Mouse (Mus musculus): ENCODE results near the gene Fam178b. TPM values are rescaled to one million over a fixed set of nuclear protein-coding genes. Genes with fewer than 3 reads are reported as not detected.

The Fam178b gene
- polyA plus RNA-seq, 1 experiment from 2014 or later, result 0.24 TPM

- Histone ChIP-seq H3K4me2 (no peak overlapping the region), H3K4me1 (replicated peaks) (peaks cover 15% of the 10 kb centered on the region; the same call in 1 of the 2 replicates), H3K9me3 (no peaks in the 10 kb centered on the region), H3K4me3 (no peak overlapping the region), H3K9ac (no peak overlapping the region), H3K27ac (replicated peaks) (no peak overlapping the region), H3K36me3 (no peaks in the 10 kb centered on the region), H3K27me3 (no peaks in the 10 kb centered on the region)
- ATAC-seq (ENCODE audit: low read depth), result no peak
- 15% methylated on average over 2 of the region's 2 CpGs for WGBS
Observed at GRCm38 (mm10) chr1:36566425-36566824, 116.6 kb downstream of the Fam178b start.

GRCm38 (mm10) chr1:36564101-36564500 is 118.9 kb downstream of the Fam178b start:
- WGBS, result 84% methylated on average over 6 of the region's 6 CpGs
- H3K9me3 ChIP-seq, result no peaks in the 10 kb centered on the region
- no peak for ATAC-seq (ENCODE audit: low read depth)

GRCm38 (mm10) chr1:36563632-36564031 is 119.4 kb downstream of the Fam178b start:
- Histone ChIP-seq H3K9ac (no peak overlapping the region), H3K4me2 (no peak overlapping the region), H3K4me1 (replicated peaks) (peaks cover 28% of the 10 kb centered on the region), H3K36me3 (no peaks in the 10 kb centered on the region), H3K4me3 (no peak overlapping the region), H3K27me3 (no peaks in the 10 kb centered on the region), H3K9me3 (no peaks in the 10 kb centered on the region), H3K27ac (replicated peaks) (no peak overlapping the region)
- ATAC-seq (ENCODE audit: low read depth), result no peak
- WGBS, result 65% methylated on average over 4 of the region's 4 CpGs

More at GRCm38 (mm10) chr1:36564101-36564500, 118.9 kb downstream of the Fam178b start:
- Histone ChIP-seq H3K27ac (replicated peaks) (no peak overlapping the region), H3K9ac (no peak overlapping the region), H3K4me2 (no peak overlapping the region), H3K36me3 (no peaks in the 10 kb centered on the region), H3K4me3 (no peak overlapping the region), H3K27me3 (no peaks in the 10 kb centered on the region), H3K4me1 (replicated peaks) (peaks cover 24% of the 10 kb centered on the region)

DNA sequence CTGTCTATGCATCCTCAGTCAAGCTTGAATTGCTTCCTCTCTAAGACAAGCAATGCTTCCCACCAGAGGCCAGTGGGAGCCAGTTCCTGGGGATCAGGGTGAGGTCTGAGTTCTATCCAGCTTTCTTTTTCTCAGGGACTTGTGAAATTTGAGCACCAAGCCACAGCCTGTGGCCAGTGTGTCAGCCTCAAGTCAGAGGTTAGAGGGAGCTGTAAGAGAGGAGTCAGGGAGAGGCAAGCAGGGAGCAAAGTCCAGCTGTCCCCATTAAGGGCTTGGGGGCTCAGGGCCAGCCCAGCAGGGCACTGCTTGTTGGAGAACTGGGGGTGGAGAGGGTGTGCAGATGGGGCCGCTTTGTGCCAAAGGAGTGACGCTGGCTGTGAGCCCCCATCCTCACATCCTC is 119.8 kb downstream of the Fam178b start:
- 77% methylated on average over 2 of the region's 2 CpGs for whole genome bisulfite sequencing
- Histone ChIP-seq H3K36me3 (no peaks in the 10 kb centered on the region), H3K4me3 (no peak overlapping the region), H3K9ac (no peak overlapping the region), H3K4me1 (replicated peaks) (peaks cover 27% of the 10 kb centered on the region), H3K27ac (replicated peaks) (no peak overlapping the region), H3K9me3 (no peaks in the 10 kb centered on the region), H3K27me3 (no peaks in the 10 kb centered on the region), H3K4me2 (no peak overlapping the region)
- no peak for ATAC-seq (ENCODE audit: low read depth)

DNA sequence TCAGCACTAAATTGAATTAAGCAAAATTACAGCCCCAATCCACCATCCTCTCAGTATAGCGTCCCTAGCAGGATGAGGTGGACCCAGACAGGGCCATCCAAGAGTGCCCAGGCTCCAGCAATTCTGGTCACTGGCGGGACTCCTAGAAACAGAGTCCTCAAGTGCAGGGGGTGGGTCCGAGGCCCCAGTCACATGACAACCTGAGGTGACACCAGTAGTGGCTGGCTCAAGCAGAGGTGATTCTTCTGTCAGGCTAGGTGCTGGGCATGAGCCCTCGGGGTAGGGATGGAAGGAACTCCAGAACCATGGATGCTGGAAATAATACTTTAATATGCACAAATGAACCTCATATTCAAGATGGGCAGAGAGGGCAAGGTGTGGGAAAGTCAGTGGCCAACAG is 120.6 kb downstream of the Fam178b start:
- Histone ChIP-seq H3K9me3 (no peaks in the 10 kb centered on the region), H3K36me3 (no peaks in the 10 kb centered on the region), H3K27me3 (no peaks in the 10 kb centered on the region), H3K4me2 (no peak overlapping the region), H3K4me3 (no peak overlapping the region), H3K9ac (no peak overlapping the region), H3K27ac (replicated peaks) (no peak overlapping the region), H3K4me1 (replicated peaks) (peaks cover 22% of the 10 kb centered on the region)
- 72% methylated on average over 4 of the region's 4 CpGs for whole genome bisulfite sequencing
- ATAC-seq (ENCODE audit: low read depth), result no peak

DNA sequence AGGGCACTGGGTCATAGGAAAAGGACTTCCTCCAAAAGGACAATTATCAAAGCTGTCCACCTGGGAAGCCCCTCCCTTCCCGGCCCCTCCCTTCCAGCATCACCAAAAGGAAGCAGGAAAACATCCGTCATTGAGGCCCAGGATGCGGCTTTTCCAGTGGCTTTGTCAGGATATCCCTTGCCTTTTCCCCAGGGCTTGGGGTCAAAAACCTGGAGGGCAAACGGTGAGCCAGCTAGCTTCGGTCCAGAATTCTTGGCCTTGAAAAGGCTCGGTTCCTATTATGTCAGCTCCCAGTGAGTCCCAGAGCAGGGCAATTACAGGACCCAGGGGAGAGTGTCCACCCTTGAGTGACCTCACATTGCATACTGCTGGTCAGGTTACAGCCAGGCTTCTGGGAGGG is 122.1 kb downstream of the Fam178b start:
- Histone ChIP-seq H3K9me3 (no peaks in the 10 kb centered on the region), H3K36me3 (no peaks in the 10 kb centered on the region), H3K4me1 (replicated peaks) (peaks cover 18% of the 10 kb centered on the region), H3K4me2 (no peak overlapping the region), H3K27me3 (no peaks in the 10 kb centered on the region), H3K9ac (no peak overlapping the region), H3K4me3 (no peak overlapping the region), H3K27ac (replicated peaks) (no peak overlapping the region)
- 39% methylated on average over 6 of the region's 6 CpGs for WGBS
- ATAC-seq (ENCODE audit: low read depth), result no peak

- no peak overlapping the region for H3K4me2 ChIP-seq
- H3K9me3 ChIP-seq, result no peaks in the 10 kb centered on the region
- no peaks in the 10 kb centered on the region for H3K27me3 ChIP-seq
- no peak overlapping the region for H3K9ac ChIP-seq
- H3K4me3 ChIP-seq, result no peak overlapping the region
- WGBS, result 76% methylated on average over 5 of the region's 5 CpGs
- no peak for ATAC-seq (ENCODE audit: low read depth)
- H3K4me1 ChIP-seq (replicated peaks), result peaks cover 28% of the 10 kb centered on the region
- no peak overlapping the region for H3K27ac ChIP-seq (replicated peaks)
- H3K36me3 ChIP-seq, result peaks cover 4% of the 10 kb centered on the region; the same call in 1 of the 2 replicates
Observed at GRCm38 (mm10) chr1:36559888-36560287, 123.1 kb downstream of the Fam178b start.

DNA sequence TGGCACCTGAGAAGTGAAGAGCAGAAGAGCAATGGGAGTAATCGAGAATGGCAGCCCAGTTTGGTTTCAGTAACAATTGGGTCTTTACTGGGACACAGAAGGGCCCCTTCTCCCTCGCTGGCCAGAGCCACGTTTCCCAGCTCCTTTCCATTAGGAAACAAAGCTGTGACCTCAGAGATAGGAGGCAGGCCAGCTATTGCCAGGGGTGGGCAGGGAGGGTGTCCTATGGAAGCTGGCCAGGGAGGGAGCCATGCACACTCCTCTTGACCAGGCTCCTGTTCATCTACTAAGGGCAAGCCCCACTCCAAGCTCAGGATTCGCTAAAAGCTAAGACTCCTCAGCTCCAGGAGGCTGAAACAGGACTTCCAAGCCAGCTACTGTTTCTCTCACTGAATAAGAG is 123.7 kb downstream of the Fam178b start:
- Histone ChIP-seq H3K27me3 (no peaks in the 10 kb centered on the region), H3K36me3 (peaks cover 10% of the 10 kb centered on the region), H3K9me3 (no peaks in the 10 kb centered on the region), H3K27ac (replicated peaks) (peak overlapping the region; percentile 99; the same call in 1 of the 2 replicates), H3K4me1 (replicated peaks) (peaks cover 35% of the 10 kb centered on the region), H3K9ac (peak overlapping the region; percentile 99), H3K4me3 (peak overlapping the region; percentile 95), H3K4me2 (peak overlapping the region; percentile 95)
- 10% methylated on average over 4 of the region's 4 CpGs for WGBS
- ATAC-seq (ENCODE audit: low read depth), result no peak

- peak within 1 kb of the TSS; percentile 99 for H3K9ac ChIP-seq
Observed at GRCm38 (mm10) chr1:36558031-36558993, 124.7 kb downstream of the Fam178b start, which contains the start of gene Sema4c. TSS of gene Sema4c (minus strand) at chr1:36558349.

DNA sequence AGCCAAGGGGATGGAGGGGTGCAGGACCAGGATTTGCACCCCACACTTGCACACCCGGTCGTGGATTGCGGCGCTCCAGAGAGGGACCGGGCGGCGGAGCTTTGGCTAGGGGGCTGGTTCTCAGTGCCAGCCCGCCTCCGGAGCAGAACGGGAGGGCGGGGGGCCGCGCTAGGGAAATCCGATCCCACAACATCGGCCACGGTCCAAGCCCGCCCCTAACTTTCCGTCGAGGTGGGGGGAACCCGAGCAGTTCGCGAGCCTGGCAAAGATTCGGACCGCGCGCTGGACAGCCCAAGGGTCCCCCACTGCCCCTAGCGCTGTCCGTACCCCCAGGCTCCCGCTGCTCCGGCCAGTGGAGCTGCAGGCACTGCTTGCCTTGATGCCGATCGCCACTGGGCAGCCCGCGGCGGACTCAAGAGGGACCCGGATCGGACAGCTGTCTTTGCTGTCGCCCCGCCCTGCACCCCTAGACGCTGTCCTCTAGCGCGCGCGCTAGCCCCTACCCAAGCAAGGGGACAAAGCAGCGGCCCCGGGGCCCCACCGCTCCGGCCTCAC is 125.4 kb downstream of the Fam178b start:
- under 1% methylated on average over 48 of the region's 48 CpGs for WGBS
- Histone ChIP-seq H3K4me3 (peak overlapping the region; percentile 95), H3K9me3 (no peaks in the 10 kb centered on the region), H3K27ac (replicated peaks) (peak overlapping the region; percentile 99), H3K9ac (peak overlapping the region; percentile 99), H3K4me1 (replicated peaks) (peaks cover 44% of the 10 kb centered on the region), H3K4me2 (peak overlapping the region; percentile 95), H3K36me3 (peaks cover 27% of the 10 kb centered on the region), H3K27me3 (no peaks in the 10 kb centered on the region)
- peak; percentile 69 for ATAC-seq (ENCODE audit: low read depth)

More at GRCm38 (mm10) chr1:36558031-36558993, 124.7 kb downstream of the Fam178b start, which contains the start of gene Sema4c:
- H3K4me3 ChIP-seq, result peak within 1 kb of the TSS; percentile 95
- H3K9me3 ChIP-seq, result no peaks in the 10 kb centered on the region
- peak within 1 kb of the TSS; percentile 99 for H3K27ac ChIP-seq (replicated peaks)
- H3K4me1 ChIP-seq (replicated peaks), result peaks cover 44% of the 10 kb centered on the region
- H3K36me3 ChIP-seq, result peaks cover 20% of the 10 kb centered on the region
- no peaks in the 10 kb centered on the region for H3K27me3 ChIP-seq
- WGBS, result under 1% methylated on average over 69 of the region's 69 CpGs
- peak; percentile 55 for ATAC-seq (ENCODE audit: low read depth)
- H3K4me2 ChIP-seq, result peak within 1 kb of the TSS; percentile 95

GRCm38 (mm10) chr1:36556553-36557456 is 126.2 kb downstream of the Fam178b start:
- Histone ChIP-seq H3K36me3 (peaks cover 35% of the 10 kb centered on the region), H3K4me1 (replicated peaks) (peaks cover 44% of the 10 kb centered on the region), H3K27me3 (no peaks in the 10 kb centered on the region), H3K9me3 (no peaks in the 10 kb centered on the region), H3K27ac (replicated peaks) (peak overlapping the region; percentile 99), H3K9ac (peak overlapping the region; percentile 99), H3K4me3 (peak overlapping the region; percentile 95), H3K4me2 (peak overlapping the region; percentile 95)
- ATAC-seq (ENCODE audit: low read depth), result peak; percentile 83
- WGBS, result under 1% methylated on average over 52 of the region's 52 CpGs
